Mouse (Mus musculus): Measurements from ENCODE around the gene Etv2. TPM values are rescaled to one million over a fixed set of nuclear protein-coding genes. Genes with fewer than 3 reads are reported as not detected.
A peak's percentile ranks its signal among the peaks of the same experiment; 100 is the strongest.

Gene Etv2
- total RNA-seq, 2 experiments from 2014 or later: not detected

- intact Hi-C loops (cut with DNase I): loop anchor here (10.0 kb wide), 1 partner anchor 240 kb away; the partner anchor contains the start of gene Ffar3
- DNase-seq (ENCODE audit: low spot score in 2 of 2): no peak
Measured at GRCm38 (mm10) chr7:30615049-30615760, 20.4 kb downstream of the Etv2 start.

- intact Hi-C loops (cut with DNase I): loop anchor here (10.0 kb wide), 1 partner anchor 240 kb away; the partner anchor contains the start of gene Ffar3
- DNase-seq (ENCODE audit: low spot score in 2 of 2): no peak
Measured at GRCm38 (mm10) chr7:30614454-30614853, 21.2 kb downstream of the Etv2 start.

- intact Hi-C loops (cut with DNase I): loop anchor here (2.0 to 10.0 kb wide), 2 partner anchors 25 to 241 kb away; partner anchors contain the start of genes Ffar3 and Kmt2b
- DNase-seq (ENCODE audit: low spot score in 2 of 2): peak; percentile 44 to 63
Measured at GRCm38 (mm10) chr7:30613529-30614112, 22.0 kb downstream of the Etv2 start.

GRCm38 (mm10) chr7:30612654-30613402 lies 22.8 kb downstream of the Etv2 start, which contains the start of gene Upk1a:
Gene Upk1a, minus strand, starts transcription at chr7:30612847.
- intact Hi-C loops (cut with DNase I): loop anchor here (2.0 to 10.0 kb wide), 2 partner anchors 24 to 242 kb away; partner anchors contain the start of genes Ffar3 and Kmt2b
- DNase-seq (ENCODE audit: low spot score in 2 of 2): no peak

- intact Hi-C loops (cut with DNase I): loop anchor here (10.0 kb wide), 1 partner anchor 245 kb away; the partner anchor contains the start of gene Ffar3
- DNase-seq (ENCODE audit: low spot score in 2 of 2): no peak
Measured at GRCm38 (mm10) chr7:30610043-30610442, 25.6 kb downstream of the Etv2 start.

- intact Hi-C loops (cut with DNase I): no loop called here
- no peak for DNase-seq (ENCODE audit: low spot score in 2 of 2)
Measured at GRCm38 (mm10) chr7:30608476-30608875, 27.2 kb downstream of the Etv2 start.

- intact Hi-C loops (cut with DNase I): no loop called here
- DNase-seq (ENCODE audit: low spot score in 2 of 2): peak; percentile 43 to 52
Measured at GRCm38 (mm10) chr7:30607706-30608309, 27.8 kb downstream of the Etv2 start.

- intact Hi-C loops (cut with DNase I): no loop called here
- no peak for DNase-seq (ENCODE audit: low spot score in 2 of 2)
Measured at GRCm38 (mm10) chr7:30604944-30605343, 30.7 kb downstream of the Etv2 start.

GRCm38 (mm10) chr7:30604424-30604823 lies 31.2 kb downstream of the Etv2 start:
- DNase-seq (ENCODE audit: low spot score in 2 of 2): no peak
- intact Hi-C loops (cut with DNase I): no loop called here

- intact Hi-C loops (cut with DNase I): no loop called here
- DNase-seq (ENCODE audit: low spot score in 2 of 2): no peak
Measured at GRCm38 (mm10) chr7:30602583-30602982, 33.1 kb downstream of the Etv2 start.

- intact Hi-C loops (cut with DNase I): no loop called here
- DNase-seq (ENCODE audit: low spot score in 2 of 2): no peak
Measured at GRCm38 (mm10) chr7:30600651-30601050, 35.0 kb downstream of the Etv2 start.

- intact Hi-C loops (cut with DNase I): no loop called here
Measured at GRCm38 (mm10) chr7:30599933-30600353, 35.7 kb downstream of the Etv2 start.

GRCm38 (mm10) chr7:30598786-30599185 lies 36.9 kb downstream of the Etv2 start, which contains the start of gene Zbtb32:
Gene Zbtb32, minus strand, starts transcription at chr7:30598909.
- no peak for DNase-seq (ENCODE audit: low spot score in 2 of 2)
- intact Hi-C loops (cut with DNase I): no loop called here

More at GRCm38 (mm10) chr7:30599933-30600353, 35.7 kb downstream of the Etv2 start:
- DNase-seq (ENCODE audit: low spot score in 2 of 2): peak; percentile 92 to 95

- intact Hi-C loops (cut with DNase I): no loop called here
- no peak for DNase-seq (ENCODE audit: low spot score in 2 of 2)
Measured at GRCm38 (mm10) chr7:30596811-30597210, 38.8 kb downstream of the Etv2 start.

GRCm38 (mm10) chr7:30596093-30596492 lies 39.6 kb downstream of the Etv2 start:
- no peak for DNase-seq (ENCODE audit: low spot score in 2 of 2)
- intact Hi-C loops (cut with DNase I): no loop called here

GRCm38 (mm10) chr7:30594510-30595024 lies 41.1 kb downstream of the Etv2 start:
- intact Hi-C loops (cut with DNase I): no loop called here
- DNase-seq (ENCODE audit: low spot score in 2 of 2): no peak

- intact Hi-C loops (cut with DNase I): no loop called here
Measured at GRCm38 (mm10) chr7:30593579-30594509, 41.8 kb downstream of the Etv2 start.

GRCm38 (mm10) chr7:30592772-30593423 lies 42.8 kb downstream of the Etv2 start:
- intact Hi-C loops (cut with DNase I): no loop called here
- no peak for DNase-seq (ENCODE audit: low spot score in 2 of 2)

More at GRCm38 (mm10) chr7:30593579-30594509, 41.8 kb downstream of the Etv2 start:
- DNase-seq (ENCODE audit: low spot score in 2 of 2): no peak

All from left cerebral cortex, postnatal 14 days (tissue).